ENCODE assay signal across 8 mouse cellular contexts in the genomic region with DNA sequence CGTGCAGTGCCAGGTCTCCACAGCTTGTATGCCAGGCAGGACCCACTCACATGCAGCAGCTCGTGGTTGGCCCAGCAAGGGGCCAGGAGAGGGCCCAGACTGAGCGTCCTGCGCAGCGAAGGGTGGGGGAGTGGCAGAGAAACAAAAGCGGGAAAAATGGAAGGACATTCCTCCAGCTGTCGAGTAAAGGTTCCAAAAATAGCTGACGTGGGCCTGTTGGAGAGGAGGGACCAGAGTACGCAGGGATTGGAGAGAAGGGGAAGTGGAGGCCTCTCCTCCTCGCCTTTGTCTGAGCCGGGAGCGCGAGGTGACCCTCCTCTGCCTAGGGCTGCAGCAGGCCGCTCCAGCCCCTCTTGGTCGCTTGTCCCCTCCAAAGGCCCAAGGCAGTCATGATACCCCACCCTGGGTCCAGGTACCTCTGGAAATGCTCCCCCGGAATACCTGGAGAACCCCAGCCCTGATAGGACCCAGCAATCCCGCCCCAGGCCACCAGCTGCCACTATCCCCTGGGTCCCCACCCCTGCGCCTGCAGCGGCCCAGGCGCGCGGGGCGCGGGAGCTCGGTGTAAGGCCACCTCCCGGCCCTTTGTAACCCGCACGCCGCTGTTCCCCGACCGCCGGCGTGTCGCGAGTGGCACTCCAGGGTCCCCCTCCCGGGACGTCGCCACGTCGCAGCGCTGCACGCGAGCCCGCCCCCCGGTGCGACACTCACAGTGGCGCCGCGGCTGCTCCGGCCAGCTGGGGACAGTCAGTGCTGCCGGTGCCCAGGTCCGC. TPM values are rescaled to one million over a fixed set of nuclear protein-coding genes. Genes with fewer than 3 reads are reported as not detected.
DNase-seq lines count a peak whose midpoint lies in the region; ATAC-seq lines count a peak whose summit lies in the region.

No protein-coding gene starts in this region.

- peak overlapping the region; percentile 98 for H3K27ac ChIP-seq in forebrain, embryonic 16.5 days (ENCODE audit: low read length)
- peak overlapping the region; percentile 97 for H3K27ac ChIP-seq in lung, embryonic 16.5 days (ENCODE audit: low read length)

- no peaks in the 10 kb centered on the region for H3K9me3 ChIP-seq in forebrain, embryonic 16.5 days (ENCODE audit: control insufficient read depth, low read length)
- H3K9me3 ChIP-seq in lung, embryonic 16.5 days (ENCODE audit: control insufficient read depth, low read length) = no peaks in the 10 kb centered on the region

- WGBS in forebrain, embryonic 16.5 days = under 1% methylated on average over 41 of the region's 52 CpGs
- under 1% methylated on average over 52 of the region's 52 CpGs for WGBS in lung, embryonic 16.5 days

- H3K27me3 ChIP-seq in forebrain, embryonic 16.5 days (replicated peaks; ENCODE audit: control insufficient read depth, insufficient read depth, low read length) = no peaks in the 10 kb centered on the region
- no peaks in the 10 kb centered on the region for H3K27me3 ChIP-seq in lung, embryonic 16.5 days (ENCODE audit: control insufficient read depth, insufficient read depth, low read depth, low read length)

- no peaks in the 10 kb centered on the region for H3K36me3 ChIP-seq in forebrain, embryonic 16.5 days (ENCODE audit: control insufficient read depth, insufficient read depth)
- H3K36me3 ChIP-seq in lung, embryonic 16.5 days (ENCODE audit: control insufficient read depth, insufficient read depth, low read length) = peaks cover 3% of the 10 kb centered on the region; the same call in 1 of the 2 replicates

- H3K4me2 ChIP-seq in forebrain, embryonic 16.5 days (ENCODE audit: low read length) = peak overlapping the region; percentile 52
- peak overlapping the region; percentile 52 for H3K4me2 ChIP-seq in lung, embryonic 16.5 days (ENCODE audit: low read depth, low read length)

- H3K9ac ChIP-seq in forebrain, embryonic 16.5 days (replicated peaks; ENCODE audit: low read depth, low read length) = peak overlapping the region; percentile 81
- H3K9ac ChIP-seq in lung, embryonic 16.5 days (ENCODE audit: low read length) = peak overlapping the region; percentile 98

- peaks cover 39% of the 10 kb centered on the region for H3K4me1 ChIP-seq in forebrain, embryonic 16.5 days (replicated peaks; ENCODE audit: control insufficient read depth, insufficient read depth, low read length)
- peaks cover 39% of the 10 kb centered on the region for H3K4me1 ChIP-seq in lung, embryonic 16.5 days (replicated peaks; ENCODE audit: control insufficient read depth, insufficient read depth, low read length)

- ATAC-seq in forebrain, embryonic 16.5 days = peak; percentile 77
- ATAC-seq in hematopoietic stem cell, adult 5-6 weeks (replicated peaks in 1 of 2; ENCODE audit: insufficient read depth in 1 of 2, low FRiP score in 2 of 2, low TSS enrichment in 1 of 2, low read depth in 1 of 2, poor library complexity in 2 of 2, severe bottlenecking in 2 of 2) = peak; percentile 40 to 43; a peak in 3 of 4 replicates
- peak; percentile 85 for ATAC-seq in lung, embryonic 16.5 days (ENCODE audit: low read depth)

- peak; percentile 84 for DNase-seq in NIH3T3 (ENCODE audit: low read depth)
- DNase-seq in cerebellum, adult 8-10 months = peak; percentile 38
- DNase-seq in layer of hippocampus, adult 8-10 months (ENCODE audit: low spot score in 2 of 2) = peak; percentile 48 to 55
- DNase-seq in ovary, adult 18-20 months (ENCODE audit: low spot score) = peak; percentile 40
- DNase-seq in urinary bladder, postnatal 4 days (ENCODE audit: low spot score in 2 of 2) = peak; percentile 67 to 70

- peak overlapping the region; percentile 60 for H3K4me3 ChIP-seq in forebrain, embryonic 16.5 days (replicated peaks; ENCODE audit: low read length)
- H3K4me3 ChIP-seq in lung, embryonic 16.5 days (ENCODE audit: low read length) = peak overlapping the region; percentile 89

RNA-seq across cellular contexts. Expression of a gene that starts 0.6 kb away (rescaled TPM):
- 286 and 298 TPM in 2 replicates for polyA plus RNA-seq in forebrain, embryonic 16.5 days (2015; fragmentation: Nextera tagmentation; extraction: Ambion mirVana)
- 180 and 242 TPM in 2 replicates for total RNA-seq in hematopoietic stem cell, adult 5-6 weeks (2017)
- 10 to 100 TPM; 67.5 to 83.7 (median 75.9) TPM for total RNA-seq in layer of hippocampus, adult 8-10 months (2022)
- polyA plus RNA-seq in lung, embryonic 16.5 days (2015; fragmentation: Nextera tagmentation; extraction: Ambion mirVana) = 671 and 680 TPM in 2 replicates

Comparison
In these comparisons a context has a peak if more than half of its experiments do, and no peak if none do; other contexts are left out.
1. Peak in every context shown above with its lines: DNase-seq, ATAC-seq, H3K4me3 ChIP-seq and H3K27ac ChIP-seq.